Mouse (Mus musculus): ENCODE data around the gene Rbm38. TPM values are rescaled to one million over a fixed set of nuclear protein-coding genes. Genes with fewer than 3 reads are reported as not detected.
A peak's percentile ranks its signal among the peaks of the same experiment; 100 is the strongest.

Rbm38 gene
- 31.3 TPM for polyA plus RNA-seq (2012; fragmentation: generic; extraction: Trizol)
- long read RNA-seq, experiment 1, transcript Rbm38-201 (4 exons, 1,768 nt) = major isoform, 18 of 24 reads
- long read RNA-seq, experiment 1, partial matches to known transcripts = 0 of 24 reads
- long read RNA-seq, experiment 1, other reads (novel, unspliced or antisense) = 2 of 24 reads
- long read RNA-seq, experiment 2, transcript Rbm38-206 (4 exons, 936 nt) = minor isoform, 12 of 145 reads
- long read RNA-seq, experiment 2, transcript Rbm38-201 (4 exons, 1,768 nt) = major isoform, 120 of 145 reads
- long read RNA-seq, experiment 2, partial matches to known transcripts = 3 of 145 reads
- long read RNA-seq, experiment 2, other reads (novel, unspliced or antisense) = 4 of 145 reads

DNA sequence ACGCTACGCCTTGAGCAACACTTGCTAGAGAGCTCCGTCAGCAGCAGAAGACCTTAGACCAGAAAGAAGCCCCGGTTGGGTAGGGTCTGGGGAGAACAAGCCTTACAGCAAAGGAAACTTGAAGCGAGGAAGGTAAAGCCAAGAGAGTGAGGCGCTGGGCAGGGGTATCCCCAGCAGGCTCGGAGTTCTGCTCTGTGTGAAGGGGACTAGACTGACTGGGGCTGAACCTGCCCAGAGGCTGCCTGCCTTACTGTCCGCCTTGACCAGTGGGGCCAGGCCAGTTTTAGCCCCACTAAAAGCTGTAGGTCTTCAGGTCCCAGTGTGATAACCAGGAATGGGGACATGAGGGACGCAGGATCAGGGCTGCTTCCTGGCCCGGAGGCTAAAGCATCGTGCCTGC, at the start of gene Rbm38:
Gene Rbm38, plus strand, starts transcription at position 69 of the 400 bp plus-strand sequence.
- Histone ChIP-seq H3ac (ENCODE audit: control insufficient read depth, insufficient read length, low read depth) (peak within 1 kb of the TSS; percentile 53), H3K79me3 (ENCODE audit: low read depth) (peaks cover 5% of the 10 kb centered on the region), H3K27me3 (ENCODE audit: control insufficient read depth, insufficient read depth, insufficient read length) (no peaks in the 10 kb centered on the region), H3K4me3 (ENCODE audit: insufficient read depth, poor library complexity, severe bottlenecking) (peak within 1 kb of the TSS; percentile 6), H3K79me2 (ENCODE audit: control insufficient read depth, insufficient read depth) (peaks cover 36% of the 10 kb centered on the region), H3K36me3 (ENCODE audit: control insufficient read depth, insufficient read depth) (peaks cover 8% of the 10 kb centered on the region)
- no peak for TF ChIP-seq MYOD1 (IDR thresholded peaks at IDR 0.05; ENCODE audit: control insufficient read depth, insufficient read length, low read depth)
- TF ChIP-seq USF1 (IDR thresholded peaks at IDR 0.05; ENCODE audit: low read depth) = no peak
- no peak for TF ChIP-seq CTCF (IDR thresholded peaks at IDR 0.05; ENCODE audit: control insufficient read depth, insufficient read depth, insufficient read length)
- TF ChIP-seq FOSL1 (IDR thresholded peaks at IDR 0.05; ENCODE audit: insufficient read depth, low read length, poor library complexity, severe bottlenecking) = no peak
- no peak for TF ChIP-seq CEBPB (IDR thresholded peaks at IDR 0.05; ENCODE audit: low read depth)
- no peak for TF ChIP-seq MYOG (IDR thresholded peaks at IDR 0.05; ENCODE audit: control insufficient read depth, extremely low read depth, insufficient read length)
- TF ChIP-seq MAX (IDR thresholded peaks at IDR 0.05) = no peak

DNA sequence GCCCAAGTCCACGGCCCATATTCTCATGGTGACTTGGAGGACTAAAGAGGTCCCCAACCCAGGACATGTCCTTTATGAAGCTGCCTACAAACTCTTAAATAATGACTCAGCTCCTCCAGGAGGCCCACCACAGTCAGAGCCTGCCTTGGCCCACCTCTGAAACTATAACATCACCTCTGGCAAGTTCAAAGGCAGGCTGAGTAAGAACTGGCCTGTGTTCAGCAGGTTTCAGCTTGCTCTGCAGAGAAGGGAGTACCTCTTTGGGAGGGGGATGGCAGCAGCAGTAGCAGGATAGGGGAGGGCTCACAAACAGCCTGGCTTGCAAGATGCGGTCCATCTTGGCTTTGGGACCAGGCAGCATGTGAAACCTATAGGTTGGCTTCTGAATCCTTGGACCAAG, 48.4 kb upstream of the Rbm38 start:
- H3K27me3 ChIP-seq (ENCODE audit: control insufficient read depth, insufficient read depth, insufficient read length) = no peaks in the 10 kb centered on the region
- no peaks in the 10 kb centered on the region for H3K36me3 ChIP-seq (ENCODE audit: control insufficient read depth, insufficient read depth)
- no peak overlapping the region for H3K4me3 ChIP-seq (ENCODE audit: insufficient read depth, poor library complexity, severe bottlenecking)
- no peaks in the 10 kb centered on the region for H3K79me2 ChIP-seq (ENCODE audit: control insufficient read depth, insufficient read depth)
- TF ChIP-seq MYOG (IDR thresholded peaks at IDR 0.05; ENCODE audit: control insufficient read depth, extremely low read depth, insufficient read length) (no peak), MAX (IDR thresholded peaks at IDR 0.05) (no peak), FOSL1 (IDR thresholded peaks at IDR 0.05; ENCODE audit: insufficient read depth, low read length, poor library complexity, severe bottlenecking) (no peak), CTCF (IDR thresholded peaks at IDR 0.05; ENCODE audit: control insufficient read depth, insufficient read depth, insufficient read length) (no peak), USF1 (IDR thresholded peaks at IDR 0.05; ENCODE audit: low read depth) (no peak), CEBPB (IDR thresholded peaks at IDR 0.05; ENCODE audit: low read depth) (no peak), MYOD1 (IDR thresholded peaks at IDR 0.05; ENCODE audit: control insufficient read depth, insufficient read length, low read depth) (no peak)
- no peaks in the 10 kb centered on the region for H3K79me3 ChIP-seq (ENCODE audit: low read depth)
- H3ac ChIP-seq (ENCODE audit: control insufficient read depth, insufficient read length, low read depth) = no peak overlapping the region

DNA sequence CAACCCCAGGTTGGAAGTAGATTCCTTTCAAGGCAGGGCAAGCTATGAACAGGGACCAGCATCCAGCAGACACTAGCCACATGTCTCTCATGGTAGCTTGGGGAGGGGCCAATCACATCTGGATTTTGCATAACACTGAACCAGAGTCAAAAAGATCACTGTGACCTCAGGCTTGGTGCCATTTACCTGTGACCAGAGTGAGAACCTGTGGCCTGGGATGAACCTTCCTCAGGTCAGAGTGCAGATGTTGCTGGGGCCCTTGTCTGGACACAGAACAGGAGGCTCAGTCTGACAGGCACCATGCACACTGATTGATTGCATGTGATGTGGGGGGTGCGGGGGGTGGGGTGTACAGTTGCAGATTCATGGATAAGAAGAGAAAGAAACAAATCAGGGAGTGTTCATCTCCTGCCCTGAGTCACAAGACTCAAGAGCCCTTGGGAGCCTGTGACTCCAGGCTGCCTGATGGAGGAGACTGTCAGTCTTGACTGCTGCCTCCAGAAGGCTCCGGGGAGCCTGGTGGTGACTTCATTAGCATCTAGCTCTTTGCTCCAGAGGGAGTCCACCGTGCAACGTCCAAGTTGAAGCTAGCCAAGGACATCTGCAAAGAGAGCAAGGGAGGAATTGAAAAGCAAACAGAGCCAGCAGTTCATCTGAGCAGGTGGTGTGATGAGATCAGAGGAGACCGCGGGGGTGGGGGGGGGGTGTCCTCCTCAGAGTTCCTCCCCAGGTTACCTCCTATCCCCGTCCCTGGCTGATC, 46.3 kb upstream of the Rbm38 start:
- H3K27me3 ChIP-seq (ENCODE audit: control insufficient read depth, insufficient read depth, insufficient read length) = peaks cover 4% of the 10 kb centered on the region
- H3K4me3 ChIP-seq (ENCODE audit: insufficient read depth, poor library complexity, severe bottlenecking) = no peak overlapping the region
- TF ChIP-seq CTCF (IDR thresholded peaks at IDR 0.05; ENCODE audit: control insufficient read depth, insufficient read depth, insufficient read length) (no peak), MAX (IDR thresholded peaks at IDR 0.05) (no peak), MYOD1 (IDR thresholded peaks at IDR 0.05; ENCODE audit: control insufficient read depth, insufficient read length, low read depth) (no peak), USF1 (IDR thresholded peaks at IDR 0.05; ENCODE audit: low read depth) (no peak), MYOG (IDR thresholded peaks at IDR 0.05; ENCODE audit: control insufficient read depth, extremely low read depth, insufficient read length) (no peak), CEBPB (IDR thresholded peaks at IDR 0.05; ENCODE audit: low read depth) (no peak), FOSL1 (IDR thresholded peaks at IDR 0.05; ENCODE audit: insufficient read depth, low read length, poor library complexity, severe bottlenecking) (no peak)
- H3K36me3 ChIP-seq (ENCODE audit: control insufficient read depth, insufficient read depth) = no peaks in the 10 kb centered on the region
- no peak overlapping the region for H3ac ChIP-seq (ENCODE audit: control insufficient read depth, insufficient read length, low read depth)
- H3K79me2 ChIP-seq (ENCODE audit: control insufficient read depth, insufficient read depth) = no peaks in the 10 kb centered on the region
- no peaks in the 10 kb centered on the region for H3K79me3 ChIP-seq (ENCODE audit: low read depth)

DNA sequence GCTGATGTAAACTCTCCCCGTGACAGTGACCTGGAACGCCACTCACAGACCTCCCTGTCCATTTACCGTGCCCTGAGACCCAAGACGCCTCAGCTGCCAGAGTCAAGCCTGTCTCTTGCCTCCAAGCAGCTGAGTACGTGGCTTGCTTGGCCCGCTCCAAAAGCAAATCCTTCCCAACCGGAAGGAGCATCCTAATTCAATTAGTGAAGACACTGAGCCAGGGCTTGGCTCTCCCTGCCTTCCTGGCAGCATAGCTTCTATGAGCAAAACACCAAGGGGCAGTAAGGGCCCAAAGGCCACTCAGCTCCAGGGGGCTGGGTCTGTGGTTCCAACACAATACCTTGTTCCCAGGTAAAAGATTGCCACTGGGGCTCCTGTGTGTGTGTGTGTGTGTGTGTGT, 45.6 kb upstream of the Rbm38 start:
- Histone ChIP-seq H3K27me3 (ENCODE audit: control insufficient read depth, insufficient read depth, insufficient read length) (peaks cover 4% of the 10 kb centered on the region), H3K4me3 (ENCODE audit: insufficient read depth, poor library complexity, severe bottlenecking) (no peak overlapping the region), H3ac (ENCODE audit: control insufficient read depth, insufficient read length, low read depth) (no peak overlapping the region), H3K79me3 (ENCODE audit: low read depth) (no peaks in the 10 kb centered on the region), H3K79me2 (ENCODE audit: control insufficient read depth, insufficient read depth) (no peaks in the 10 kb centered on the region), H3K36me3 (ENCODE audit: control insufficient read depth, insufficient read depth) (no peaks in the 10 kb centered on the region)
- TF ChIP-seq CEBPB (IDR thresholded peaks at IDR 0.05; ENCODE audit: low read depth) (no peak), USF1 (IDR thresholded peaks at IDR 0.05; ENCODE audit: low read depth) (no peak), MAX (IDR thresholded peaks at IDR 0.05) (no peak), MYOD1 (IDR thresholded peaks at IDR 0.05; ENCODE audit: control insufficient read depth, insufficient read length, low read depth) (no peak), CTCF (IDR thresholded peaks at IDR 0.05; ENCODE audit: control insufficient read depth, insufficient read depth, insufficient read length) (no peak), MYOG (IDR thresholded peaks at IDR 0.05; ENCODE audit: control insufficient read depth, extremely low read depth, insufficient read length) (no peak), FOSL1 (IDR thresholded peaks at IDR 0.05; ENCODE audit: insufficient read depth, low read length, poor library complexity, severe bottlenecking) (no peak)

DNA sequence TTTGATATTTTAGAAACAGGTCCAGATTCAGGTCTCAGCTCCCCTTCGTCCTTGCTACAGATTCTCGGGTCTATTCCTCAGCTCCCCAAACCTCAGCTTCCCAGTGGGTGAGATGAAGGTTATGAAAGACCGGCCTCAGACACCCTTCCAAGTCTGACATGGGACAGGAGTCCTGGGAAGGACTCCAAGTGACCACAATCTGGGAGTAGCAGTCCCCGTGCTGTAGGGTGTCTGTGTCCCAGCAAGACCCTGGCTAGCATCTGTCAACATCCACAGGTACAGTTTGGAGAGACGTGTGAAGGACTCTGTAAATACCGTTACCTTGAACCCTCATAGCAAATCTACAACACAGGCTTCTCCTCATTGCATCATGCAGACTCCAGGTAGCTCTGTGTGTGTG, 45.1 kb upstream of the Rbm38 start:
- H3ac ChIP-seq (ENCODE audit: control insufficient read depth, insufficient read length, low read depth) = no peak overlapping the region
- no peaks in the 10 kb centered on the region for H3K79me3 ChIP-seq (ENCODE audit: low read depth)
- TF ChIP-seq CEBPB (IDR thresholded peaks at IDR 0.05; ENCODE audit: low read depth) (no peak), MAX (IDR thresholded peaks at IDR 0.05) (no peak), FOSL1 (IDR thresholded peaks at IDR 0.05; ENCODE audit: insufficient read depth, low read length, poor library complexity, severe bottlenecking) (no peak), CTCF (IDR thresholded peaks at IDR 0.05; ENCODE audit: control insufficient read depth, insufficient read depth, insufficient read length) (no peak), MYOD1 (IDR thresholded peaks at IDR 0.05; ENCODE audit: control insufficient read depth, insufficient read length, low read depth) (no peak), USF1 (IDR thresholded peaks at IDR 0.05; ENCODE audit: low read depth) (no peak)
- no peak overlapping the region for H3K4me3 ChIP-seq (ENCODE audit: insufficient read depth, poor library complexity, severe bottlenecking)
- H3K36me3 ChIP-seq (ENCODE audit: control insufficient read depth, insufficient read depth) = no peaks in the 10 kb centered on the region
- peaks cover 4% of the 10 kb centered on the region for H3K27me3 ChIP-seq (ENCODE audit: control insufficient read depth, insufficient read depth, insufficient read length)
- no peaks in the 10 kb centered on the region for H3K79me2 ChIP-seq (ENCODE audit: control insufficient read depth, insufficient read depth)

Measured in C2C12 (cell line).